Mouse (Mus musculus): Measurements from ENCODE around the gene Sf3b2. TPM values are rescaled to one million over a fixed set of nuclear protein-coding genes. Genes with fewer than 3 reads are reported as not detected.

The Sf3b2 gene
- total RNA-seq (2015; ENCODE audit: low replicate concordance) (82.5 and 114 TPM in 2 replicates), total RNA-seq (2017; ENCODE audit: low replicate concordance) (107 and 146 TPM in 2 replicates)

GRCm38 (mm10) chr19:5294972-5295735 is at the start of gene Sf3b2:
Sf3b2 (minus strand) TSS chr19:5295455.
- ATAC-seq (replicated peaks; ENCODE audit: low FRiP score, poor library complexity, severe bottlenecking): peak; percentile 99

GRCm38 (mm10) chr19:5341360-5341759 is 46.1 kb upstream of the Sf3b2 start:
- no peak for ATAC-seq (replicated peaks; ENCODE audit: low FRiP score, poor library complexity, severe bottlenecking)

- ATAC-seq (replicated peaks; ENCODE audit: low FRiP score, poor library complexity, severe bottlenecking): peak; percentile 75
Observed at GRCm38 (mm10) chr19:5337975-5338374, 42.7 kb upstream of the Sf3b2 start.

- ATAC-seq (replicated peaks; ENCODE audit: low FRiP score, poor library complexity, severe bottlenecking): no peak
Observed at GRCm38 (mm10) chr19:5335441-5335840, 40.2 kb upstream of the Sf3b2 start, which contains the start of gene Catsper1. Catsper1 (plus strand) TSS chr19:5335741.

GRCm38 (mm10) chr19:5334741-5335140 is 39.5 kb upstream of the Sf3b2 start:
- ATAC-seq (replicated peaks; ENCODE audit: low FRiP score, poor library complexity, severe bottlenecking): no peak

GRCm38 (mm10) chr19:5327970-5328369 is 32.7 kb upstream of the Sf3b2 start:
- no peak for ATAC-seq (replicated peaks; ENCODE audit: low FRiP score, poor library complexity, severe bottlenecking)

GRCm38 (mm10) chr19:5323801-5324200 is 28.5 kb upstream of the Sf3b2 start:
- ATAC-seq (replicated peaks; ENCODE audit: low FRiP score, poor library complexity, severe bottlenecking): no peak

- ATAC-seq (replicated peaks; ENCODE audit: low FRiP score, poor library complexity, severe bottlenecking): no peak
Observed at GRCm38 (mm10) chr19:5313189-5313588, 17.9 kb upstream of the Sf3b2 start.

- no peak for ATAC-seq (replicated peaks; ENCODE audit: low FRiP score, poor library complexity, severe bottlenecking)
Observed at GRCm38 (mm10) chr19:5309025-5309424, 13.8 kb upstream of the Sf3b2 start.

GRCm38 (mm10) chr19:5306968-5307734 is 11.9 kb upstream of the Sf3b2 start:
- no peak for ATAC-seq (replicated peaks; ENCODE audit: low FRiP score, poor library complexity, severe bottlenecking)

GRCm38 (mm10) chr19:5306279-5306678 is 11.0 kb upstream of the Sf3b2 start:
- no peak for ATAC-seq (replicated peaks; ENCODE audit: low FRiP score, poor library complexity, severe bottlenecking)

GRCm38 (mm10) chr19:5302455-5302854 is 7.2 kb upstream of the Sf3b2 start:
- peak; percentile 62; the same call in 1 of the 2 replicates for ATAC-seq (replicated peaks; ENCODE audit: low FRiP score, poor library complexity, severe bottlenecking)

GRCm38 (mm10) chr19:5300588-5300987 is 5.3 kb upstream of the Sf3b2 start:
- no peak for ATAC-seq (replicated peaks; ENCODE audit: low FRiP score, poor library complexity, severe bottlenecking)

GRCm38 (mm10) chr19:5297903-5298800 is 2.9 kb upstream of the Sf3b2 start, which contains the start of gene Gal3st3:
Gal3st3 (plus strand) TSS chr19:5298331.
- ATAC-seq (replicated peaks; ENCODE audit: low FRiP score, poor library complexity, severe bottlenecking): no peak

- no peak for ATAC-seq (replicated peaks; ENCODE audit: low FRiP score, poor library complexity, severe bottlenecking)
Observed at GRCm38 (mm10) chr19:5296630-5297029, 1.4 kb upstream of the Sf3b2 start.

- peak; percentile 69 for ATAC-seq (replicated peaks; ENCODE audit: low FRiP score, poor library complexity, severe bottlenecking)
Observed at GRCm38 (mm10) chr19:5295736-5296075, 451 bp upstream of the Sf3b2 start.

GRCm38 (mm10) chr19:5278381-5278780 is 16.9 kb downstream of the Sf3b2 start:
- ATAC-seq (replicated peaks; ENCODE audit: low FRiP score, poor library complexity, severe bottlenecking): no peak

- no peak for ATAC-seq (replicated peaks; ENCODE audit: low FRiP score, poor library complexity, severe bottlenecking)
Observed at GRCm38 (mm10) chr19:5277140-5277539, 18.1 kb downstream of the Sf3b2 start.

- ATAC-seq (replicated peaks; ENCODE audit: low FRiP score, poor library complexity, severe bottlenecking): no peak
Observed at GRCm38 (mm10) chr19:5276531-5276930, 18.7 kb downstream of the Sf3b2 start.

GRCm38 (mm10) chr19:5275736-5276135 is 19.5 kb downstream of the Sf3b2 start:
- no peak for ATAC-seq (replicated peaks; ENCODE audit: low FRiP score, poor library complexity, severe bottlenecking)
